Mouse (Mus musculus) T-cell, adult 2 months (primary cell): Measurements from ENCODE around the gene Prlr.
A peak's percentile ranks its signal among the peaks of the same experiment; 100 is the strongest.

Experiments
- DNase-seq: peaks from one replicate; pipeline ENCODE4 v3.0.0; 2022; ENCODE audit warnings: low spot score

Gene Prlr

DNA sequence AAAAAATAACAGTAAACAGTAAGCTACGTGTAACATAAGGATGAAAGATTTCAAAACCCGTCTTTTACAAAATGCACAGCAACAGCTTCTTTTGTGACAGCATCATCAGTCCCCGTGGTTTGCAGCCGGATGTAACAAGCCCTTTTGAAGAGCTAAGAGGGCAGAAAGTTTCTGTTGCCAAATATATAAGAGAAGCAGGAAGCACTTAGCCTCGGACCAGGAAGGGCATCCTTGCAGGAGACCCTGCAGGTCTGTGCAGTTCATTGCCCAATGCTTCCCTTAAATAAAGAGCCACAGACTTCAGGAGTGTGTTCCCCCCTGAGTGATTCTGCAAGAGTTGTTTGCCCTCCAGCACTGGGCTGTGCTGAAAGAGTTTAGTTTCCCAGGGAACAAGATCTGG lies 58.9 kb downstream of the Prlr start:
- peak; percentile 51 for DNase-seq

DNA sequence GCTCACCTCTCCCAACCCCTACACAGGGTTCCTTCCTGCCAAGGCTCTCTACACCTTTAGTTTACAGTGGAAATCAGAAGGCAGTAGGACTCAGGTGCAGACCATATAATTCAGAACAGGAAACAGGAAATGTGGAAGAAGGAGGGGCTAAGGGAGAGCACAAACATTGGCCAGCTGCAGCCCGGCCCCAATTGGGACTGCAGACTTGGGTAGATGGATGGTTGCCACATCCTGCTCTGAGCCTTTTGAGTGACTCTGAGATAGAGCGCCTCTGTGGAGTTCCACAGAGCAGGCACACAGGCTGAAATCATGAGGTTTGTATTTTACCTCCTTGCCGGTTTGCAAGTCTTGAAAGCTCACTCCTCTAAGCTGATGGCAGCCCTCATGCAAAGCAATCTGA lies 59.8 kb downstream of the Prlr start:
- DNase-seq: peak; percentile 72

DNA sequence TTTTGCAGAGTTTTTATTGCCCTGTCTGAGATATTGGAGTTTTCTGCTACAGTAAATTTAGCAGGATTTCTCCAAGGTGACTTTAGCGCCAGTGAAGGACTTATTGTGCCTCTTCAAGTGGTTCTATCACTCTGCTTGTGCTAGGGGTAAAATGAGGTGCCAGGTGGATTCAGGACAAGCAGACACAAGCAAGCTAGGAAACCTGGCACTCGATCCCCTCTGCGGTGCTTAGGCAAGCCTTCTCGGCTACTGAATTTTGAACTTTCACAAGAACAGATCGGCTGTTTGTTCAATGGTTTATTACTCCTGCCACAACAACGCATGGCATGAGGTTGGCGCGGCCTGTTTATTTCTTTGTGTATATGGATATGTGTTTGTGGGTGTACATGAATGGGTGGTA lies 61.4 kb downstream of the Prlr start:
- no peak for DNase-seq

DNA sequence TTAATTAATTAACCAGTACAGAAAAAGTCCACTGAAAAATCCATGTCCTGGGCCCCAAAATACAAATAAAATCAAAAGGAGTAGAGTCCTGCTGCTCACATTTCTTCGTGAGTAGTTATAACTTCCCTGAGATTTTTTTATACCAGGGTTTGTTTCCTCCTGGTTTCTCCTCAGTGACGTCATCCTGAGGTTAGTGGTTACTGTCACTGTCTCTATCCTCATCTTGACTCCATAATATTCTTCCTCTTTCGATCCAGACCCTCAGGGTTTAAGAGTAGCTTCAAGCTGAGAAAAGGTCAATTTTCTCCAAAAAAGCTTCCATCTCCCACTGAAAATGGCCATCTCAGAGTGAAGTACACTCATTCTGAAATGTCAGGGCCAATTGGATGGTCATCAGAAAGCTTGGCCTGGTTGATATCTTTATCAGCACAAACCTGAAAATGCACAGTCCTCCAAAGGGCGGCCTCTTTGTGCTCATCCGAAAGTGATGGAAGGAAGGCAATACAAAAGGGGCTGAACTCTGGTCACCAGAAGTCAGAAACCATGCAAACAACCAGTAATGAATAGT lies 63.3 kb downstream of the Prlr start:
- DNase-seq: no peak

DNA sequence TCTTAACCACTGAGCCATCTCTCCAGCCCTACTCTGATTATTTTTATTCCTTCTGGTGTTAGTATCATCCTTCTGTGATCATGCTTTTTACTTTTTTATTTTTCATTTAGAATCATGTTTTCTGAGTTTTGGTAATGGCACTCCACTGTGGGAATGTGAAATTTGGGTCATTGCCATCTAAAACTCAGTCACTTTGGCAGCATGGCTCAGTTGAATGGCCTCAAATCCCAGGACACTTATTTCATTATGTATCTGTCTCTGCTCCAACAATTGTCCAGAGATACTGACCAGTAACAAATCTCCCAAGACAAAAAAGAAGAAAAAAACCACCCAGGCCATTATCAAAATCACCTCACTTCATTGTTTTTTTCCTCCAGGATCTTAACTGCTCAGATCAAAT lies 65.2 kb downstream of the Prlr start:
- DNase-seq: no peak

DNA sequence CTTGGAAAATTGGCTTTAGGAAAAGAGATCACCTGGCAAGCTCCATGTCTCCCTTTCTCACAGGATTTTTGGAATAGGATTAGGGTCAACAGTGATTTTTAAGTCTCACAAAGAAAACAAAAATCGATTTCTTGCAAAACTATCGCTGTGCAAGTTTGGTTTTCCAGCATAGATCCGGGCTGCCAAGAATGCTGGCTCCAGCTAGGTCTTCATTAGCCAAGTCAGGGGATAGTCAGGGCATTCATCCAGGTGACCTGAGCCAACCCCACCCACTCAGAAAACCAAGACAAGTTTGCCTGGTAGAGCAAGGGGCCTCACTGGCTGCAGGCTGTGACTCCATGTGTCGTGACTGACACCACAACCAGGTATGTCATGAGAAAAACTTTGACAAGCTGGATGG lies 72.2 kb downstream of the Prlr start:
- DNase-seq: no peak

DNA sequence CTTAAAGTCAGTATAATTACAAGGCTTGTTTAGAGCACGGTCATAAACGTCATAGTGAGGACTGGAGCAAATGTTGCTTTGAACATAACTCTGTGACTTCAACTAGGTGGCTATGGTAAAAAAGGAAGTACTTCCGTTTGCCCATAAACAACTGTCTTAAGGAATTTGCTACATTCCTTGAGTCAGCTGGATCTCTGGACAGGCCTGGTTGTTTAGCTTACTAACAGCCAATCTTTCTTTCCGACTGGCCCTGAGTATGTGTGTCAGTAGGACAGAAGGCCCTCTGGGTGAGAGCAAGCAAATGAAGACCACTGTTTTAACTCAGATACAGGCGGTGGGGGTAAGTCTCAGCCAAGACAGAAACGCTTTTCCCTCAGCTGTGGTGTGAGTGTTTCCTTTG lies 73.7 kb downstream of the Prlr start:
- no peak for DNase-seq

DNA sequence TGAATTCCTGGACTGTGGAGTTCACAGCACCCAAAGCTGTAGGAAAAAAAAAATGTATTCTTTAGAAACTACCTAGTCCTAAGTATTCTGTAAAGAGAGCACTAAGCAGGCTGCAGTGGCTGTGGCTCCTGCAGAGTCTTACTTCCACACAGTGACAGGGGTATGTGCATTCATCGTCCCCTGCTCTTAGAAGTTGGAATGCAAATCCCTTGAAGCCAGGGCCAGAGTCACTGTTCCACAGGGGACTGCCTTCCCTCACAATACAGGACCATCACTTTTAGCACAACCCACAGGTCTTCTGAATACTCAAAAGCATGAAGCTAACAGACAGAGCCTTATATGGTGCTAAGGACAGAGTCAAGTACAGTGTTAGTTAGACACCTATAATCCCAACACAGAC lies 75.5 kb downstream of the Prlr start:
- DNase-seq: no peak

DNA sequence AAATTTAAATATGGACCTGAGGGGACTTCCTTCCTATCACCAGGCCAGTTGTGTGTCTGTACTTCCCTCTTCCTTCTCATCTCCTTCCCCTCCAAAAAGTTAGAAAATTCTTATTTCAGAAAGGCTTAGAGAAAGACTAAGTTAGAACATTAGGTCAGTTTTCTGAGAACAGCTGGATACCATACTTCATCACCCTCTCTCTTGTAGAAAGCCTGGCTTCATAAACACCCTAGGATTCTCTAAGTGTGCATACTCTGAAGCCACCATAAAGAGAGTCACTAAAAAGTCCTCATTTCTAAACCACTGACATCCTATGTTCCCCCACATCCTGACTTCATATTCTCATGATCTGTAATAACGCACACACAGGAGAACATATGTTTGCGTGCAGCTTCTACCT lies 85.2 kb downstream of the Prlr start:
- no peak for DNase-seq

DNA sequence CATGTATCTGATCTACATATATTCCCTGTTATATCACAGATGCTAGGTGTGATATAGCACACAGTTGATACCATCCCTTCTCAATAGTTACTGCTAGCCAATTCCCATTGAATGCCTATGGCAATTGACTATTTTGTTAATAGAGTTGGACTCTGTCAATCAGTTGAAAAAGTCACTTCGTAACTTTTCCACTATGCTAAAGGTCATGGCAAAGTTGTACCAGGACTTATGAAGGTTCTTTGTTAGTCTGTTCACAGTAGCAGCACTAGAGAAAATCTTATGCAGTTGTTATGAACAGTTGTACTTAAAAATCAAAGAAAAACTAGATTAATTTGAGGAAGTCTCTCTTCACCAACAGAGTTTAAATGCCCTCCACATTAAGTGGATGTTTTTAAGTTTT lies 85.6 kb downstream of the Prlr start:
- DNase-seq: no peak

DNA sequence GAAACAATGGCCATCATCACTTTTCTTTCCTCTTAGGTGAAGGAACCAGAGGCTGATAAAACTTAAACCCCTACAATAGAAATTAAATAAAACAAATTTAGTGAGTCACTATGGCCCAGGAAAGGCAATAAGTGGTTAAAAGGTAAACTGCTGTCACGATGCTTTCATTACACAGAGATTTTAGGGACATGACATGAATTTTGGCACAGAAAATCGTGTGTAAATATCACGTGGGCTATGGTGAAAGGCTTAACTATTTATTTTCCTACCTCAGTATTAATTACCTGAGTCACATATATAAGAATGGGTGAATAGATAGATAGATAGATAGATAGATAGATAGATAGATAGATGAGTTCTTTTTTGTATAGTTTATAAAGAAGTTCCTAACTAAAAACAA lies 86.4 kb downstream of the Prlr start:
- no peak for DNase-seq

DNA sequence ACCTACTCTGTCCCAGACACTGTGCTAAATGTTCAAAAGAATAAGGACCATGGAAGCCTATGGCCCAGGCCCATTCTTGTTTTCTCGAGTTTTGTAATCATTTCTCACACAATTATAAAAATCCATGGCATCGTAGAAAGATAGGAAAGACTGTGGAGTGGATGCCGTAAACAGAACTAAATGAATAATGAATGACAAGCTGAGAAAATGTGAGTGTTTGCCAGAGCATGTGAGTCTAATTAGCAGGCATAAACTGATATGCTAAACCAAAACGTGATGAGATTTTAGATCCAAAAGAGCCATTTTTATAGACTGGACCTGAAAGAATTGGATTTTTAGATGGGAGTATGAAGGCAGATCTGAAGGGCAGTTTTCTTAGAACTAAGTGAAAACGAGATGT lies 87.8 kb downstream of the Prlr start:
- DNase-seq: no peak

DNA sequence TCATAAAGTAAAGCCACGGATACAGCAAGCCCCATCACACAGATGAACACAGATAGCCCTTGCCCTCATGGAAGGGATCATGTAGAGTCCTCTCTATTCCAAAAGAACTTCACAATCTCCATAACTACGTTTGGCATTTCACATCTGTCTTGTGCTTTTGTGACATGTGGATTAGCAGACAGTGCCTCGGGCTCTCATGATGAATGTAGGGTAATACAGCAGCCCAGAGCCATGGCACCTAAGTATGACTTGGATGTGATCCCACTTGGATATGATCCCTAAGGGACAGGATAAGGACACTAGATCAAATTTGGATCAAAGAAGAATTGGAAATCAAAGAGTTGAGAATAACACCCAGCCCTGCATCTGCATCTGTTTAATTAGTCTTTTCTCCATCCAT lies 90.2 kb downstream of the Prlr start:
- DNase-seq: no peak

DNA sequence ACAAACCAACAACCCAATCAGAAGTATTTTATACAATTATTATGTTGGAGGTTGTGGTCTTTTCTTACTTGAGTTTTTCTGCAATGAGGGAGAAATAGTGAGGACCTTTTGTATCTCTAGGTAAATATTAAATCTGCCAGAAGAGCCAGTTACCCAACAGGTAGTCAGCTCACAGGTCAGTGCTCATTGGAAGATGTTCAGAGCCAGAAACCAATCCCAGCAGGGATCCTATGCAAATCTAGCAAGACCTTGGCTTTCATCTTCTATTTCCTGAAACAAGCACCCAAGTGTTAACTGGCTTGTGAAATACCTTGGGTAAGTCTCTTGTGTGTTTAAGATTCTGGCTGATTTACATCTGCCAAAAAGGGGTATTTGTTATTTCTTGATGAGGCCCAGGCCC lies 99.3 kb downstream of the Prlr start:
- no peak for DNase-seq

DNA sequence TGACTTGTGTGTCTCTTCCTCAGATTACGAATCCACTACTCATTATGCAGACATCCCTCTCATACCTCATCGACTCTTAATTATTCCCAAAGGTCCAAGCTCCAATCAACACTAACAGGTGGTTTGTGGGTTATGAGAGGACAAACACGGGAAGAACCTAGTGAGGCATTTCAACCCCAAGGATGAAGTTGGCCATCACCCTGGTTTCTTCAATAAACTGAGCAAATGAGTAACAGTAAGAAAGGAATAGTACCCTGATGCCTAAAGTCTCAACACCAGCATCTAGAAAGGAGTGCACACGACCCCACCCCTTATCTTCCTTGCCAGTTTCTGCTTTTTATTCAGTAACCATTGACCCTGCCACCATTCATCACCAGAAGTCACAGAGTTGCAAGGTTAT lies 100.4 kb downstream of the Prlr start:
- no peak for DNase-seq

DNA sequence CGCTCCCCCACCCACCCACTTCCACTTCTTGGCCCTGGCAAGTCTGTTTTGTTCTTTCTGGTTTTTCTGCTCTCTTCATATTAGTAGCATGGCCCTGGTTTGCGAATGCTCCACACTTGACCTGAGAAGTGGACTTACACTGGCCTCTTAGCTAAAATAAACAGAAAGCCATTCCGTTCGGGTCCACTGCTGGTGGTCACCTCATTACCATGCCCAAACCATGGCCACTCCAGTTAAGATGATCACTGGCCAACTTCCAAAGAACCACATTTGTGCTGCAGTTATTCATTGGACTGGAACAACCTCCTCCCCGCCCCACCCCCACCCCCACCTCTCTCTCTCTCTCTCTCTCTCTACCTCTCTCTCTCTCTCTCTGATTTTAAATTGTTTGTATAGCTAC lies 104.5 kb downstream of the Prlr start:
- no peak for DNase-seq

DNA sequence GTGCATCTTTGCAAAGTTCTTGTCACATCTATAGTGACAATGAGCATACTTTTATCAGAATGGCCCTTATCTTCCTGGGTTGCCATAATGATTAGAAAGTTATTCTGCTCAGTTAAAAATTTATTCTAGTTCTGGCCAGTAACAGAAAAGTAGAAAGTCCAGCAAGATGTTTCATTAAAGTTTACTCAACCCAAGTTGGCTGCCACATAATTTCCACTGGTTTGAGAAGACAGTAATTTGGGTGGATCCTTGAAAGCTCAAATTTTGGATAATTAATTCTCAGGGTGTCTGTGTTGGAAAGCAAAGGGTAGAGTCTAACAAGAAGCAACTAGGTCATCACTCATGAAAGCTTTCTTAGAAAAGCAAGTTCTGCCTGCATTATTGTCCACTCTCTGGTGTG lies 106.6 kb downstream of the Prlr start:
- no peak for DNase-seq

DNA sequence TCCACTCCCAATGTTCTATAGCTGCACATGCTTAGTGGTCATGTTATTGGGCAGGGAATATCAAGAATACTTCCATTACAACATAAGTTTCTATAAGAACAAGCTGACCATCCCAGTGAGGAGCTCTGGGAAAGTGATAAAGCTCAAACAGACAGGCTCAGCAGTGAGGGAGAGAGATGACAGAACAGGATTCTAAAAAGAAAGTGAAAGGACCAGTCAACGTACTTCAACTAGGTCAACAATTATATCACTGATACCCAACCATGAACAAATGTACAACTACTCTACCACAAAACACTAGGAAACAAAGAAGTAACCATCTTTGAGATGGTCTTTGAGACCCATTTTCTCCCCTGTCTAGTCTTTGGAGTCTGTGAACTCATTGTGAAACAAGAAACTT lies 119.5 kb downstream of the Prlr start:
- no peak for DNase-seq

DNA sequence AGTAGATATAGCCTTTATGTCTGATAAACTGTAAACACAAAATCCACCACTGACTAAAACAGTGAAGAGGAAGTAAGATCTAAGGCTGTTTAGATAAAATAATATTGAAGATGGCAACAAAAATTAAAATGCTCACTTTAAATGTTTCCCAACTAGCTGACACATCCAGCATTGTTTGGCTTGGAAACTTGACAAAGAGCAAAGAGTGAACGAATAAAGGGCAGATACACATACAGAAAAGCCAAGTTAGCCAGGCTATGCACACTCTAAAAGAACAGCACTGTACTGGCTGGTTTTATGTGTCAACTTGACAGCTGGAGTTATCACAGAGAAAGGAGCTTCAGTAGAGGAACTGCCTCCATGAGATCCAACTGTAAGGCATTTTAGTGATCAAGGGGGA lies 121.0 kb downstream of the Prlr start:
- no peak for DNase-seq

DNA sequence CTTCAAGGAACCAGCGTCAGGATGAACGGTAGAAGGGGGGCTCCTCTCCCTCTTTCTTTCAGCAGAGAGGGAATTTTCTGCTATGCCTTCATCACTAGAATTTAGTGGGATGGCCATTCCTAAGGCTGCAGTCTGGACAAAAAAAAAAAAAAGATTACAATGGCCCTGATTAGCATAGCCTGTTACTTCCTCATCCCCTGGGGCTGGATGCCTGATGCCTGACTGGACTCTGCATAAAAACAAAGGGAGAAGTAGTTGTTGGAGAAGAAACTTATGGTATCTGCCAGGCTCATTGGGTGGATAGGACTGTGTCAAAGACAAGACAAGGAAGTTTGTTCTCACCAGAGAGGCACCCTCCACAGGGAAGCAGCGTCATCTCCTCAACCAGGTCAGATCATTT lies 122.4 kb downstream of the Prlr start:
- DNase-seq: no peak

DNA sequence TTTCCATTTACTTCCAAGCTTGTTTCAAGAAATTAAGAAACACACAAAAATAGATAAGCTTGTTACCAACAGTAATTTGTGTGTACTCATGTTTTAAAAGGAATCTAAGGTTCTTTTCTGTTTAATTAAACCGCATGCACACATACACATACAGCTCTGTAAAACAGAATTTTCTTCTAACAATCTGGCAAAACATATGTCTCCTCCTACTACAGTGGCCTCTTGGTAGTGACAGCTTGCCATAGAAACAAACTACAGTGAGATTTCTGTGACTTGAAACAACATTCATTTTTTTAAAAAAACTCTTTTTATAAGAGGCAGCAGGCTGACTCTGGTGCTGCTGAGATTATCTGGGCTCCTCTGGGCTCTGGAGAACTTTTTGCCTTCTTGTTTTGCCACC lies 129.4 kb downstream of the Prlr start:
- no peak for DNase-seq

DNA sequence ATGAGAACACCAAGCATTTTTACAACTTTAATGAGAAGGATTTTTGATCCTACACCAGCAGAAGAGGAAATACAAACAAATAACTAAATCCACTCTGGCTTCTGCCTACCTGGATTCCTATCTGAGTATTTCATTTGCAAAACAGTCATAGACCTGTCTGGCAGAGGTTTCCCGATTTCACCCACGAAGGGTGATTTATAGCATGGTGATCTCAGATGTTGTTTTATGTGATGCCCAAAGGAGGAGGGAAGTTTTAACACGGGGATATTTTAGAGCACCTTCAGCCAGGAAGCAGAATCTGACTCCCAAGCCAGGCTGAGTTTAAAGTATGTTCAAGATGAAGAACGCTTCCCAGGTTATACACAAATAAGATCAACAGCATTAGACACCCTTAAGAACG lies 134.8 kb downstream of the Prlr start:
- no peak for DNase-seq

DNA sequence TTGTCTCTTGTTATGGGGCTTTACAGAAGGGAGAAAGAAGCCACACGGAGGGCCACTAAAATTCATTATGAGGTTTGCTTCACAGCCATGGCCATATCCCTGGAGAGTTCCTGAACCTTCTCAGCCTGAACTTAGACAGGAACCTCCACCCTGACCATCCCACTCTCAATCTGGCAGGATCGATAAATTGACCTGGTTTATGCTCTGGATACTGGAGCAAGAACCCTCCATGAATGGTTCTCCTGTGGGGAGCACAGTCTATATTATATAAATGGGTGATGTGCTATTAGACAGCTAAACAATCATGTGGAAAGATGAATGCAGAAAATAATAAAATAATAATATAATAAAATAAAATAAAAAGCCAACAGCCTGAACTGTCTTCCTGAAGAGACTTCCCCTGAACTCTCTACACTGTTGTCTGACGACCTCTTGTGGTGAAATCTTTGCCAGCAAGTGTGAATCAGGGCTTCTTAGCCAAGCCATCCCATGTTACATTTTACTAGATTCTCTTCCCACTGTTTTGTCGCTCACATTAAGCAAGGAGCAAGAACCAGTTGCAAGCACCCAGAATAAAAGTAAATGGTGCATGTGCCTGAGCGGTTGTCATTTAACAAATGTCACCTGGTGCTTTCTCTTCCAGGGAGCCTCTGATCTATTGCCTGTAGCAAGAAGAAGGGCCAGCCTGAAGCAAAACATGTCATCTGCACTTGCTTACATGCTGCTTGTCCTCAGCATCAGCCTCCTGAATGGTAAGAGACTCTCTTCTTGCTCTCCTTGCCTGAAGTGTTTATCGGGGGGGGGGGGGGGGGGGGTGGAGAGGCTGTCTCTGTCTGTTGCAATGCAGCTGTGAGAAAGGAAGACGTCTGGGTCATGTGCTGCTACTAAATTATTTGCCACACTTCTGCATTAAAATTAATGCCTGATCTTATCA lies 136.8 kb downstream of the Prlr start:
- DNase-seq: peak; percentile 9

DNA sequence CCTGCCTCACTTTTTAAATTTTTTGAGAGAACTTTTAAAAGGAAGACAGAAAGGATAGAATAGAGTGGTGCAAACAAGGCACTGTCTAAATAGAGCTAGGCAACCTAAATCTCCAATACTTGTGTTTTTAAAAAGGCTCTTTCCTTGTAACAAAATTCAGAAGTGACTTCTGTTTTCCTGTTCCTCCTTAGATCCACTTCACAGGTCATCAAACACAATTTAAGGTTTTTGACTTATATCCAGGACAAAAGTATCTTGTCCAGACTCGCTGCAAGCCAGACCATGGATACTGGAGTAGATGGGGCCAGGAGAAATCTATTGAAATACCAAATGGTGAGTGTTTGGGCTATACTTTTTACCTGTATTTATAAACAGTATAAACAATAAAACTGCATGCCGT lies 148.0 kb downstream of the Prlr start, which contains the start of gene Gm21973:
TSS of gene Gm21973 (plus strand) at position 301 of the 400 bp plus-strand sequence.
- DNase-seq: no peak
